Mouse (Mus musculus): ENCODE results near the gene Zbtb32. TPM values are rescaled to one million over a fixed set of nuclear protein-coding genes. Genes with fewer than 3 reads are reported as not detected.

The Zbtb32 gene
- polyA plus RNA-seq (2011; ENCODE audit: insufficient read depth, insufficient read length, low read depth, missing spikeins), result 20.3 and 22.7 TPM in 2 replicates

DNA sequence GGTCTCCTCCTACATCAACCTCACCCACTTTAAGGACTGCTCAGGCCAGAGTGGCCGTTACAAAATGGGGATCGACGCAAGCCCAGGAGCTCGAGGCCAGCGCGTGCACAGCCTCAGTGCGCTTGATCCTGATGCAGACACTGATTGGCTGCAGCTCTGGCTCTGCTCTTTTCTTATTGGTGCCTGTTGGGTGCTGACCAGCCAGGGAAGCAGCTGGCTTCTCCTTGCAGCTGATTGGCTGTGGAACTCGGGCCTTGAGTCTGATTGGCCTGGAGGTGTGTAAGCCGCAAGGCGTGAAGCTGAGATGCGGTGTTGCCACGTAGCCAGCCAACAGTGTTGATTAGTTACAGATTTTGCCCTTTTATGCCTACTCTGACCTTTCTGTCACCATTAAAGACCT, at the start of gene Zbtb32:
Zbtb32 (minus strand) TSS at position 124 of the 400 bp plus-strand sequence.
- Histone ChIP-seq H3K4me3 (ENCODE audit: low read depth, low read length) (peak within 1 kb of the TSS; percentile 41), H3K9me3 (replicated peaks; ENCODE audit: control insufficient read depth, insufficient read depth, low read length, poor library complexity, severe bottlenecking) (no peaks in the 10 kb centered on the region), H3K27ac (ENCODE audit: insufficient read depth, low read length) (peak within 1 kb of the TSS; percentile 46), H3K36me3 (ENCODE audit: control insufficient read depth, insufficient read depth, low read length, poor library complexity, severe bottlenecking) (no peaks in the 10 kb centered on the region), H3K4me1 (ENCODE audit: control insufficient read depth, insufficient read depth, low read length) (peaks cover 17% of the 10 kb centered on the region), H3K9ac (ENCODE audit: low read depth, poor library complexity, severe bottlenecking) (peak within 1 kb of the TSS; percentile 45; the same call in 1 of the 2 replicates), H3K27me3 (ENCODE audit: control insufficient read depth, insufficient read depth, low read length, poor library complexity, severe bottlenecking) (no peaks in the 10 kb centered on the region)
- TF ChIP-seq POLR2A (IDR thresholded peaks at IDR 0.05; ENCODE audit: insufficient read depth, low read length), result no peak
- no peak for TF ChIP-seq EP300 (IDR thresholded peaks at IDR 0.05; ENCODE audit: insufficient read depth, low read depth, low read length)
- TF ChIP-seq CTCF (IDR thresholded peaks at IDR 0.05; ENCODE audit: low read depth, low read length), result no peak

DNA sequence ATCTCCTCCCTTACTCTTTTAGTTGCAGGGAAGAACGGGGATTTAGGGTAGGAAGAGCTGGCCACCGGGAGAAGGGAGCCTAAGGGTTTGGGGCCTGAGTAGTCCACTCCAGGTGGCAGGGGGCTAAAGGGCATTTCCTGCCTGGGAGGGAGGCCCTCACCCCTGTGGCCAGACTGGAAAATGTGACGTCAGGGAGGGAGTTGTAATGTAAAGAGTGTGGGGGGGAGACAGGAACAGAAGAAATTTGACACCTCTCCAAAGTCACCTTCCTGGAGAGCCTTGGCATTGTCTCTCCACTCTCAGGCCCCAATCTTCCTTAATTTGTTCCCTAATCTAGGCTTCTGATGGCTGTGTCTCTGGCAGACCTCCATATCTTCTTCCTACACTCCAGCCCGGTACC, 40.4 kb upstream of the Zbtb32 start:
- no peak overlapping the region for H3K4me3 ChIP-seq (ENCODE audit: low read depth, low read length)
- H3K9ac ChIP-seq (ENCODE audit: low read depth, poor library complexity, severe bottlenecking), result peak overlapping the region; percentile 29; the same call in 1 of the 2 replicates
- no peaks in the 10 kb centered on the region for H3K27me3 ChIP-seq (ENCODE audit: control insufficient read depth, insufficient read depth, low read length, poor library complexity, severe bottlenecking)
- no peak for TF ChIP-seq POLR2A (IDR thresholded peaks at IDR 0.05; ENCODE audit: insufficient read depth, low read length)
- no peak for TF ChIP-seq CTCF (IDR thresholded peaks at IDR 0.05; ENCODE audit: low read depth, low read length)
- TF ChIP-seq EP300 (IDR thresholded peaks at IDR 0.05; ENCODE audit: insufficient read depth, low read depth, low read length), result peak; percentile 69; the same call in 1 of the 2 replicates
- no peaks in the 10 kb centered on the region for H3K9me3 ChIP-seq (replicated peaks; ENCODE audit: control insufficient read depth, insufficient read depth, low read length, poor library complexity, severe bottlenecking)
- peaks cover 17% of the 10 kb centered on the region for H3K36me3 ChIP-seq (ENCODE audit: control insufficient read depth, insufficient read depth, low read length, poor library complexity, severe bottlenecking)
- H3K27ac ChIP-seq (ENCODE audit: insufficient read depth, low read length), result peak overlapping the region; percentile 84
- peaks cover 3% of the 10 kb centered on the region for H3K4me1 ChIP-seq (ENCODE audit: control insufficient read depth, insufficient read depth, low read length)

DNA sequence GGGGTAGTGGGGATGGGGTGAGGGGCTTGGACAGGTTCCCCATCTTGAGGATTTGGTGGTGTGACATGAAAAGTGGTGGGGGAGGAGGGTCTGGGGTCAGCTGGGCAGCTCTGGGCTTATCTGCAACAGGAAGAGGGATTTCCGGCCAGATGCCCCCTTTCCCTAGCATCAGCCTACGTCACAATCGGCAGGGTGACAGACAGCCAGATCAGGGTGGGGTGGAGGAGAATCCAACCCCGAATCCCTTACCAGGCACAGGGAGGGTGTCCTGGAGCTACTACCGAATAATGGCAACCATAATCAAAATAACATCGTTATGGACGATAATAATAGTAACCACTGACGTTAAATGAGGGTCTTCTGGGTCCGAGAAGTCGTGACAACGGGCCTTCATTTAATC, 37.7 kb upstream of the Zbtb32 start:
- Histone ChIP-seq H3K4me3 (ENCODE audit: low read depth, low read length) (no peak overlapping the region), H3K27me3 (ENCODE audit: control insufficient read depth, insufficient read depth, low read length, poor library complexity, severe bottlenecking) (no peaks in the 10 kb centered on the region)

DNA sequence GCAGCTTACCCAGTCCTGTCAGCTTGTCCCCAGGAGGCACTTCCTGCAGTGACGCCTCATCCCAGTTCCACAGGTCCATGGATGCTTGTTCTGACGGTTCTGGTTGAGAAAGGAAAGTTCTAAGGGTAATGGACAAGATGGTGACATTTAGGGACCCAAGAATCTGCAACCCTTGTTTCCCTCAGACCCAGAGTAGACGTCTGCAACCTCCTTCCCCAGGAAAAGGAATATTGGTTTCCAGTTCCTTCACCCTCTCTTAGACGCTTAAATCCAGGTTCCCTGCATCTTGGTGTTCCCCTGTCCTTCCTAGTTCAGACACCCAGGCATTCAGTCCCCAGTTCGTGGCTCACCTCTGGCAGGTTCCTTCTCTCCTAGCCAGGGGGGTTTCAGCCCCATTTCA, 37.0 kb upstream of the Zbtb32 start, which contains the start of gene Etv2:
Etv2 (minus strand) TSS at position 101 of the 400 bp plus-strand sequence.
- Histone ChIP-seq H3K27ac (ENCODE audit: insufficient read depth, low read length) (no peak within 1 kb of the TSS), H3K9me3 (replicated peaks; ENCODE audit: control insufficient read depth, insufficient read depth, low read length, poor library complexity, severe bottlenecking) (no peaks in the 10 kb centered on the region), H3K27me3 (ENCODE audit: control insufficient read depth, insufficient read depth, low read length, poor library complexity, severe bottlenecking) (no peaks in the 10 kb centered on the region), H3K4me3 (ENCODE audit: low read depth, low read length) (peak within 1 kb of the TSS; percentile 26), H3K36me3 (ENCODE audit: control insufficient read depth, insufficient read depth, low read length, poor library complexity, severe bottlenecking) (peaks cover under 1% of the 10 kb centered on the region), H3K4me1 (ENCODE audit: control insufficient read depth, insufficient read depth, low read length) (peaks cover 3% of the 10 kb centered on the region), H3K9ac (ENCODE audit: low read depth, poor library complexity, severe bottlenecking) (peak within 1 kb of the TSS; percentile 30; the same call in 1 of the 2 replicates)
- no peak for TF ChIP-seq CTCF (IDR thresholded peaks at IDR 0.05; ENCODE audit: low read depth, low read length)
- no peak for TF ChIP-seq EP300 (IDR thresholded peaks at IDR 0.05; ENCODE audit: insufficient read depth, low read depth, low read length)
- TF ChIP-seq POLR2A (IDR thresholded peaks at IDR 0.05; ENCODE audit: insufficient read depth, low read length), result no peak

More for the DNA sequence above, 37.7 kb upstream of the Zbtb32 start:
- Histone ChIP-seq H3K27ac (ENCODE audit: insufficient read depth, low read length) (no peak overlapping the region), H3K9ac (ENCODE audit: low read depth, poor library complexity, severe bottlenecking) (no peak overlapping the region), H3K4me1 (ENCODE audit: control insufficient read depth, insufficient read depth, low read length) (peaks cover 3% of the 10 kb centered on the region), H3K36me3 (ENCODE audit: control insufficient read depth, insufficient read depth, low read length, poor library complexity, severe bottlenecking) (peaks cover 6% of the 10 kb centered on the region), H3K9me3 (replicated peaks; ENCODE audit: control insufficient read depth, insufficient read depth, low read length, poor library complexity, severe bottlenecking) (no peaks in the 10 kb centered on the region)
- TF ChIP-seq EP300 (IDR thresholded peaks at IDR 0.05; ENCODE audit: insufficient read depth, low read depth, low read length), result no peak

DNA sequence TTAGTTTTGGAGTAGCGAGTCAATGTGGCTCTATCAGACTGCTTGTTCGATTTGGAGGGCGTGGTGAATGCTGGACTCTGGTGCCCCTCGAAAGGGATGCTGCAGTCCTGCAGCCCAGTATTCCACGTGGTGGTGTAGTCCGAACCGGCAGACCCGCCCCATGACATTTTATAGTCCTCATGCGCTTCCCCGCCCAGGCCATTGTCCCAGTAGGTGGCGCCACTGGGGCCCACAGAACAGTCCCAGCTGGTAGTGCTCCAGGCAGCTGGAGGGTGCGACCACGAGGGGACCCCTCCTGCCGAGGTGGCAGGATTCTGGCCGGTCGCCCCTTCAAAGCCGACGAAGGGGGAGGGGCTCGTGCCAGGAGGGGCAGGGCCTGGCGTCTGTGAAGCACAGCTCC, 35.9 kb upstream of the Zbtb32 start:
- Histone ChIP-seq H3K4me1 (ENCODE audit: control insufficient read depth, insufficient read depth, low read length) (peaks cover 2% of the 10 kb centered on the region), H3K27me3 (ENCODE audit: control insufficient read depth, insufficient read depth, low read length, poor library complexity, severe bottlenecking) (no peaks in the 10 kb centered on the region), H3K4me3 (ENCODE audit: low read depth, low read length) (peak overlapping the region; percentile 26), H3K9ac (ENCODE audit: low read depth, poor library complexity, severe bottlenecking) (peak overlapping the region; percentile 30; the same call in 1 of the 2 replicates), H3K36me3 (ENCODE audit: control insufficient read depth, insufficient read depth, low read length, poor library complexity, severe bottlenecking) (no peaks in the 10 kb centered on the region), H3K27ac (ENCODE audit: insufficient read depth, low read length) (no peak overlapping the region), H3K9me3 (replicated peaks; ENCODE audit: control insufficient read depth, insufficient read depth, low read length, poor library complexity, severe bottlenecking) (no peaks in the 10 kb centered on the region)
- peak; percentile 82 for TF ChIP-seq CTCF (IDR thresholded peaks at IDR 0.05; ENCODE audit: low read depth, low read length)
- TF ChIP-seq EP300 (IDR thresholded peaks at IDR 0.05; ENCODE audit: insufficient read depth, low read depth, low read length), result no peak

DNA sequence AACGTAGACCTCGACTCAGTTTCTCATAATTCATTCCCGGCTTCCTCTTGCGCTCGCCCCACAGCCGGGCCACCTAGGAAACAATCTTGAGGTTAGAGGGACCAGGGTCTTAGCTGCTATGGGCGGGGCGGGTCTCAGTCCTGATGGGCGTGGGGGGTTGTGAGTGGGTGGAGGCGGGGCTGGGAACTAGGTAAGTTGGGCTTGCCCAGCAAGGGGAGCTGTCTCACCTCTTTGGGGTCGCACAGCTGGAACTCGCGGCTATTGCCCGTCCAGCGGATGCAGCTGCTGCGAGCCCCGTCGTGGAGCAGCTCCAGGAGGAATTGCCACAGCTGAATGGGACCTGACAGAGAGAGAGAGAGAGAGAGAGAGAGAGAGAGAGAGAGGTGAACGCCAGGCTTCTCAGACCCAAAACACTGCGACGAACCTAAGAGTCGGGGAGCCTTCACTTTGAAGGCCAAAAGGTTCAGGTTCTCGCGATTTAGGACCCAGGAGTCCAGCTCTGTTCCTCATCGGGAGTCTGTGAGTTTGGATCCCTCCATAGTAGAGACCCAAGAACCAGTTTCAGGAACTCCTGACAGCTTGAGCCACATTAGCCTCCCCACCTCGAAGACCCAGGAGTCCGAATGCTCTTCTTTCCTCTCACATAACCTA, 35.2 kb upstream of the Zbtb32 start:
- TF ChIP-seq EP300 (IDR thresholded peaks at IDR 0.05; ENCODE audit: insufficient read depth, low read depth, low read length) (no peak), CTCF (IDR thresholded peaks at IDR 0.05; ENCODE audit: low read depth, low read length) (no peak), POLR2A (IDR thresholded peaks at IDR 0.05; ENCODE audit: insufficient read depth, low read length) (no peak)
- Histone ChIP-seq H3K9ac (ENCODE audit: low read depth, poor library complexity, severe bottlenecking) (peak overlapping the region; percentile 11; the same call in 1 of the 2 replicates), H3K4me1 (ENCODE audit: control insufficient read depth, insufficient read depth, low read length) (peaks cover 1% of the 10 kb centered on the region), H3K27ac (ENCODE audit: insufficient read depth, low read length) (no peak overlapping the region), H3K9me3 (replicated peaks; ENCODE audit: control insufficient read depth, insufficient read depth, low read length, poor library complexity, severe bottlenecking) (no peaks in the 10 kb centered on the region), H3K27me3 (ENCODE audit: control insufficient read depth, insufficient read depth, low read length, poor library complexity, severe bottlenecking) (no peaks in the 10 kb centered on the region), H3K4me3 (ENCODE audit: low read depth, low read length) (peak overlapping the region; percentile 21), H3K36me3 (ENCODE audit: control insufficient read depth, insufficient read depth, low read length, poor library complexity, severe bottlenecking) (no peaks in the 10 kb centered on the region)

All from ES-Bruce4 (cell line).